Mouse (Mus musculus) kidney, postnatal 36 days (tissue): ENCODE data around the gene Klk10.

Experiments used
- DNase-seq, 2 experiments: peaks; one replicate each; pipeline ENCODE4 v3.0.0; 2021 to 2022; ENCODE audit warnings: mixed read lengths in 2 of 2

Gene Klk10

GRCm38 (mm10) chr7:43780746-43781145 is at the start of gene Klk10:
Klk10 (plus strand) TSS chr7:43781035.
- no peak for DNase-seq

- DNase-seq = peak; percentile 9 to 30
These were observed 33.0 kb upstream of the Klk10 start for GRCm38 (mm10) chr7:43747788-43748187.

DNA sequence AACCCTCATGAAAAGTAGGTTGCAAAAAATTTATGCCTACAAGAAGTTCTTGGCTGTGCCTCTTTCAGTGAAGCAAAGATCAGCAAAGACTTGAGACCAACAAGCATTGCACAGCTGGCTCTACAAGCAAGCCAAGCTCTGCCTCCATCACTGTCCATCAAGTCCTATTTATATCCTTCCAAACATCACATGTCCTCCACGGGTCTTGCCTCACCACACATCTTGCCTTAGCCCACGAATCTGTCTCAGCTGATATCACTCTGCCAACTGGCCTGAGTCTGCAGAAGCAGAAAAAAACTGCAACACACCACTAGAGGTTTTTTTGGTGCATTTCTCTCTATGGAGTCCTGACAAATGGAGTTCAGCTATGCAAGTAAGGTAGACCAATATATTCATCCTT is 28.0 kb upstream of the Klk10 start:
- DNase-seq = no peak

DNA sequence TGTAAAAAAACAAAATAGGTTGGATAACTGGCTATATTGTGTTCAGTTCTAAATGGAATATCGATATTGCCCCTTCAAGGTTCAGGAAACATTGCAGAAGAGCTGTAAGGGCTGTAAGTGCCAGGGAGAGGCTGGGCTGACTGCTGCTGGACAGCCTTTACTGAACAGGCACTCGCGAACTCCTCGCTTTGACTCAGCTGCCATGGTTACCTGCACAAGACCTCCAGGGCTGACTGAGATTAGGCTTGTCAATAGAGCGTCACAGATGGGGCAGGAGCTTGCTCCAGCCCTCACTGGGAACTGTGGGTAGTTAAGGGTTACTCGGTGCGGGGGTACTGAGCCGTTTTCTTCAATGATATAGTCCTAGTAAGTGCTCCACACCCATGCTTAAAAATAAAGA is 14.4 kb upstream of the Klk10 start:
- no peak for DNase-seq

DNA sequence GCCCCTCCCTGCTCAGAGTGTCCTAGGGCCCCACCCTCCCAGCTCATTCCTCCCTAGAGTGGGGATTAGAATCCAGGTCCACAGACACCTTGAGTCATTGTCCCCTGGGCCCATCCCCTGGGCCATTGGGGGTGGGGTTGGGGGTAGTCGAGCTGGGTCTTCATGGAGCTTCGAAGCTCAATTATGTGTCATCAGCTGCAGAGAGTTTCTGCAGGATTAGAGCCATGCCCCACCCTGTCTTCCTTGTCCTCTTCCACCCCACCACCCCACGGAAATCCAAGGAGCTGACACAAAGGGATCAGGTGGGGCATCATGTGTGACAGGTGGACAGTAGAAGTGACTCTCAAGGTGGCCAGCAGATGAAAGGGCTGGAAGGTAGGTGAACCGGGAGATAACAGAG is 12.2 kb upstream of the Klk10 start, which contains the start of gene Klk12:
TSS of gene Klk12 (plus strand) at position 301 of the 400 bp plus-strand sequence.
- DNase-seq = no peak

GRCm38 (mm10) chr7:43769636-43770035 is 11.2 kb upstream of the Klk10 start:
- no peak for DNase-seq

- DNase-seq = no peak
These were observed 10.1 kb upstream of the Klk10 start for GRCm38 (mm10) chr7:43770701-43771100.

DNA sequence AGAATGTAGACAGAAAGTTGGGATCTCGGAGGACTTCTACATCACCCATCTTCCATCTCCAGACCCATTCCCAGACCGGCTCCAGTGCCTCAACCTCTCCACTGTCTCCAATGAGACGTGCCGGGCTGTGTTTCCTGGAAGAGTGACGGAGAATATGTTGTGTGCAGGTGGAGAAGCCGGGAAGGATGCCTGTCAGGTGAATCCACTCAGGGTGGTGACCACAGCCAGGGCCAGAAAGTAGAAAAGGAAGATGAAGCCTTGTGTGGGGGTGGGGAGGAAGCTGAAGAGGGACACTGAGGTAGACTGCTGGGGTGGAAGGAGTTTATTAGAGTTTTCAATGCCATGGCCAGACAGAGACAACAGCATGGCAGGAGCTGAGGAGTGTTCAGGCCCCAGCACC is 8.9 kb upstream of the Klk10 start:
- no peak for DNase-seq

DNA sequence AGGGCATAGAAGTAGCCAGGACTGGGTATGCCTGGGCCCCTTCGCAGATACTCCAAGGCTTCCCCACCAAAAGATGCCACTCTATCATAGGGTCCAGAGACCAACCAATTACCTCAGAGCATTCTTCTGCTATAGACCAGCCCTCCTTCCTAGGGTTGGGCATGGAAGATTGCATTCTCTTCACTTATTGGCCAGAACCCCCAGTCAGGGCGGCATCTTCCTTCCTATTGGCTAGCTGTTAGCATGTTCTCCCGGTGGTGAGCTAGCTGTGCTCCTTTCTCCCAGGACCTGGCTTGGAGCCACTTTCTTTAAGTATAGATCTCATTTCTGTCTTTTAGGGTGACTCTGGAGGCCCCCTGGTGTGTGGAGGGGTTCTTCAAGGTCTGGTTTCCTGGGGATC is 7.9 kb upstream of the Klk10 start:
- DNase-seq = no peak

DNA sequence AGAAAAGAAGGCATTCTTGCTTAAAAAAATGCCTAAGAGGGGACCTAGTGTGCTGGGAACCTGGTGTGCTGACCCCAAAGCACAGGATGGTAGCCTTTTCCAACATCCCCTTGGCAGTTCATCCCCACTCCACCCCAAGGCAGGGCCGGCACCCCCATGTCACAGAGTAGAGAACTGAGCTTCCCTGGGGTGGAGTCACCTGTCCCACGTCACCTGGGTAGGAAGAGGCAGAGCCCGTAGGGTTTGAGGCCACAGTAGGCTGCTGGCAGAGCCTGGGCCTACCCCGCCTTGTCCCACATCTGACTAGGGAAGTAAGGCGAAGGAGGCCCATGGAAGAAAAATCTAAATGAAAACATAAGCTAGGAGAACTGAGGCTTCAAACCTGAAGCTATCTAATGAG is 6.5 kb upstream of the Klk10 start, which contains the start of gene Klk11:
TSS of gene Klk11 (plus strand) at position 241 of the 400 bp plus-strand sequence.
- no peak for DNase-seq

GRCm38 (mm10) chr7:43774802-43775201 is 6.0 kb upstream of the Klk10 start:
- DNase-seq = no peak

- no peak for DNase-seq
These were observed 5.4 kb upstream of the Klk10 start for GRCm38 (mm10) chr7:43775311-43776057.

DNA sequence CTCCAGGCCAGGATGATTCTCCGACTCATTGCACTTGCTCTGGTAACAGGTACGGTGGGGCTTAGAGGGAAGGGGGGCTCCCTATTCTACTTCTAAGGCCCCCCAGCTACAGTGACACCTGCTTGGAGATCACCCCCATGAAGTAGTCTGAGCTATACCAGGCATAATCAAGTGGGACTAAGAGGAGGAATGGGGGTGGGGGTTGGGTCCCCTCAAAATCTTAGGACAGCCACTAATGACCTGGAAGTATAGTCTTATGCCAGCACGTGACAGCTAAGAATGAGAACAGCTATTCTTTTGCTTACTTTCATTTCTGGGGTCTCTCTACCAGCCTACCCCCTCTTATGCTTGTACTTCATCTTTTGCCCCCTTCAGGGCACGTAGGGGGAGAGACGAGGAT is 4.3 kb upstream of the Klk10 start:
- no peak for DNase-seq

GRCm38 (mm10) chr7:43777423-43777822 is 3.4 kb upstream of the Klk10 start:
- DNase-seq = no peak

DNA sequence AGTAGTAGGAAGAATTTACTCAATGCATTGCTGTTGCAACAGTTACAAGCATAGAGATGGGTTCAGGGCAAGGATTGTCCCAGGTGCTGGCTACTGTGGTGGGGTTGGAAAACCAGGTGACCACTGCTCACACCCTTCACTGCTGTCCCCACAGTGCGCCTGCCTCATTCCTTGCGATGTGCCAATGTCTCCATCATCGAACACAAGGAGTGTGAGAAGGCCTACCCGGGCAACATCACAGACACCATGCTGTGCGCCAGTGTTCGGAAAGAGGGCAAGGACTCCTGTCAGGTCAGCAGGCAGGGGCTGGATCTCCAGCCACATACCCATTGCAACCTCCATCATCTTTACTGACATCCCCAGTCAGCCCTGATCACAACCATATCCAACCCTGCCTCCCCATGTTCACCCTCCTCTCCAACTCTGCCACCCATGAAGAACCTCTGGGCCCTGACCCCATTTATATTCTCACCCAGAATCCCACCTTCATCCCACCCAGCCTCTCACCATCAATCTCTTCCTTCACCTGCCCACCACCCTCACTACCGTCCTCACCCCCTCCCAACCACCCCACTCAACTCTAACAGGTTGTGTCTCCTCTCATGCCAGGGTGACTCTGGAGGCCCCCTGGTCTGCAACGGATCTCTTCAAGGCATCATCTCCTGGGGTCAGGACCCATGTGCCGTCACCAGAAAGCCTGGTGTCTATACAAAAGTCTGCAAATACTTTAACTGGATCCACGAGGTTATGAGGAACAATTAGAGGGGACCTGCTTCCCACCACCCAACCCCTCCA is 2.5 kb upstream of the Klk10 start:
- no peak for DNase-seq

DNA sequence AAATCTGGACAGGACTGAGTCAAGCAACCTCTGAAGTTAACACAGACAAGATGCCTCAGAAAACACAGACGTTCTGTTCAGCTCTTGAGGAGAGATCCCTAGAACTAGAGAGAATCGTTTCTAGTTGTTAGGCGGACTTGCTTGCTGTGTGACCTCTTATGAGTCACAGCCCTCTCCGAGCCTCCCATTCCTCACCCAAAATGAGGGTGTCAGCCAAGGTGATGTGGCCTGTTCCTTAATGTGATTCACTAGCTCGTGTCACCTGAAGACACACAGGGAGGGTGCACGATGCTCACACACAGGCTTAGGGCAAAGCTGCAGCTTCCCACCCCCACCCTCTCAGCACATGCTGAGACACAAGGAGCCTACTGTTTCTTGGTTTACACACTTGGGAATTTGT is 594 bp upstream of the Klk10 start:
- no peak for DNase-seq

GRCm38 (mm10) chr7:43781541-43781940 is 706 bp downstream of the Klk10 start:
- DNase-seq = no peak

DNA sequence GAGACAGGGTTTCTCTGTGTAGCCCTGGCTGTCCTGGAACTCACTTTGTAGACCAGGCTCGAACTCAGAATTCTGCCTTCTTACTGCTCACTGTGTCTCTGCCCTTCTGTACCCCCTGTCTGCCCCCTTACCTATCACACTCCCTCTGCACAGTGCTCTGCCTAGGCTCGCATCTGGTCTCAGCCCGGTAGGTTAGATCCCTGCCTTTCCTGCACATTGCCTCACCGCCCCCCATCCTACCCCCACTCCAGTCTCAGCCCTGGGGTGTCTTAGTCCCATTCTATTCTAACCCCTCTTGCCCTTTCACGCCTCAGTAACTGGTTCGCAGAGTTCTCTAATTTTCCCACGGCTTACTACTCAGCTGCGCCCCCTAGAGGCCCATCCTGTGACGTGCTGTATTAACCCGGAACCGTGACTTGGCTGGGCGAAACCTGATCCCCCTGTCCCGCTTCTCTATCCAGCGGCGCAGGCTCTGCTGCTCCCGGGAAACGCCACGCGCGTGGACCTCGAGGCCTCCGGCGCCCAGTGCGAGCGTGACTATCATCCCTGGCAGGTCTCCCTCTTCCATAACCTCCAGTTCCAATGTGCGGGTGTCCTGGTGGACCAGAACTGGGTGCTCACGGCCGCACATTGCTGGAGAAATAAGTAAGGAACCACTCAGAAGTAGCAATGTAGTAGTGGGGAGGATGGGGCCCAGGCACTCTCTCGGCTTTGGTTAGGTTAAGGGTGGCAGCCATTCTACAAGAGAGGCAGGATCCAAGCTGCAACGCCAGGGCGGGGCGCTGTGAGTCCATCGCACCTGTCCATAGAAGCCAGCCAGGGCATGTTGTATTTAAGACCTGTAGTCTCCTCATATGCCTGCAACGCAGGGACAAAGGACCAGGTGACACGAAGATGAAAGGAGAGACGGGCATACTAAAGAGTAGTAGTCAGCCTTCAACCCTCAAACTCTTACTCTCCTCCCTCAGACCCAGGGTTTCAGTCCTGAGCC is 1.7 kb downstream of the Klk10 start:
- DNase-seq = peak; percentile 67 to 91

DNA sequence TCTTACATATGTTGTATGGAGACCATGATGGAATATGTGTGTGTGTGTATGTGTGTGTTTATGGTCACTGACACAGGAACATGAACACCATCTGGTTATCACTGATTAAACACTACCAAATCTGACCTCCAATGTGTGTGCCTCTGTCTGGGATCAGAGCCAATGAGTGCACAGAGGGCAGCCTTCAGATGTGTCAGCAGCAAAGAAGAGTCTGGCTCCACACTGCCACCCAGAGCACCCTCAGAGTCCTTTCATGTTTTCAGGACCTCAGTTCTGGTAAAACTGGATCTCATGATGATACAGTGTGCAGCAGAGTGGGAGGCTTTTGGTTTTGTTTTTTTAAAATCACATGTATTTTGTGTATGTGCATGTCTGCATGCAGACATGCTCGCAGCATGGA is 4.5 kb downstream of the Klk10 start:
- peak; percentile 14 to 59 for DNase-seq

DNA sequence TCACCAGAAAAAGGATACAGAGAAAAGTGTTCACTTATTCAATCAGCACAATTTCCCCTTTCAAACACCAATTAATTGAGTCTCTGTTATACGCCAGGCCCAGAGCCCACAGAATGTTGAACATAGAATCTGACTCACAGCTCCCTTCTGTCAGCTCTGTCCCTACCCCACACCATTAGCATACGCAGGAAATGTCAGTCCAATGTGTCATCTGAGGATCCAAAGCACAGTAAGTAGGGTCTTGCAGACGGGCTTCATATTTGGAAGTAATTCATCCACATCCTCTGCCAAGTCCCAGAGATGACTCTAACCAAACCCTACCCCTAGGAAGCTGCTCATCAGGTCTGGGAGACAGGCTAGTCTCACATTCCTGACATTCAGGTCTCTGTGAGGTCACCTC is 7.3 kb downstream of the Klk10 start:
- no peak for DNase-seq

- no peak for DNase-seq
These were observed 8.5 kb downstream of the Klk10 start for GRCm38 (mm10) chr7:43789295-43789694.

GRCm38 (mm10) chr7:43791591-43791990 is 10.8 kb downstream of the Klk10 start, which contains the start of gene Klk9:
Klk9 (plus strand) TSS chr7:43791891.
- no peak for DNase-seq

GRCm38 (mm10) chr7:43796355-43796754 is 15.5 kb downstream of the Klk10 start:
- DNase-seq = no peak
